Mouse (Mus musculus) layer of hippocampus, postnatal 10 days (tissue): Measurements from ENCODE around the gene Prl3d3. TPM values are rescaled to one million over a fixed set of nuclear protein-coding genes. Genes with fewer than 3 reads are reported as not detected.
"Not testable (repeated sequence)": the region's sequence is repeated elsewhere in the genome, so short reads cannot be mapped to it uniquely, and the experiment has no call there.

Source experiments
- DNase-seq, 2 experiments: peaks; one replicate each; pipeline ENCODE4 v3.0.0; 2021; ENCODE audit warnings: low spot score in 2 of 2
- long read RNA-seq: library from polyadenylated mRNA; stranded (forward); transcript quantifications from one replicate; pipeline ENCODE4 v2.0.0, GENCODE M21; 2023
- total RNA-seq, 2 experiments: library from RNA; stranded (reverse); gene quantifications; 2 replicates each; pipeline ENCODE4 v1.2.3; 2021

Gene Prl3d3
- not detected for total RNA-seq
- long read RNA-seq = 0 reads

GRCm38 (mm10) chr13:27156490-27156889 is at the start of gene Prl3d3:
TSS of gene Prl3d3 (plus strand) at chr13:27156790.
- DNase-seq = not testable (repeated sequence)

DNA sequence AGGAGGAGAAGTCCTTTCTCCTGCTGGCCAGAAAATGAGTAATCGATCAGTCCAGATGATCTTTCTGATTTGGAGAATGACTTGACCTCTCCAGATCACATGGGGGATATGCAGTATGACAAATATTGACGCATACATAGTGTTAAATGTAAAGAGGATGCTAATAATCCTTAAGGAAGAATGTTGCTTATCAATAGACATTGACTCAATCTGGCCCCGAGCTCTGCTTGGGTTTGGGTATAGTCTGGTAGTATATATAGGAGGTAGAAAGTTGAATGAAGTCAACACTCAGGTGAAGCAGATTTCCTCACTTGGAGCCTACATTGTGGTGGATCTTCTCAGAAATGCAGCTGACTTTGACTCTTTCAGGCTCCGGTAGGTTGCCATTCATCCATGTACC is 35.2 kb upstream of the Prl3d3 start, which contains the start of gene Prl3d2:
Gene Prl3d2 (plus strand): TSS at position 301 of the 400 bp plus-strand sequence.
- not testable (repeated sequence) for DNase-seq

DNA sequence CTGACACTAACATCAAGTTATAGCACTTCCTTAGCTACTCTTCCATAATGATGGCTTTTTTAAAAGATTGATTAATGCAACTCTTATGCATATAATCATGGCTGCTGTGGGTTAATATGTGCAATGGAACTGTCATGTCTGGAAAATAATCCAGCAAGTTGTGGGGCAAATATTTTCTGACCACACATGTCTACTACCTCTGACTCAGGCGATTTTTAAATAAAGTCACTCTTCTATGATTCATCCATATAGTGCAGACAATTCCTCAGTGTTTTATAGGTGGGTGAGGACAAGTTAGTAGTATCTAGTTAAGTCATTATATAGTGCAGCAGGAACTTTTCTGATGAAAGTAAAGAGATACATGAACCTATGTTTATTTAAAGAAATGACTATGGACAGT is 8.3 kb upstream of the Prl3d3 start:
- DNase-seq = no peak

GRCm38 (mm10) chr13:27196359-27196758 is 39.8 kb downstream of the Prl3d3 start, which contains the start of gene Prl3c1:
TSS of gene Prl3c1 (plus strand) at chr13:27196659.
- no peak for DNase-seq

Other genes starting within 250 kb of the Prl3d3 start
- gene Prl, start 99.2 kb upstream of the Prl3d3 start, total RNA-seq = not detected
- not detected for gene Prl3d1, start 62.6 kb upstream of the Prl3d3 start, total RNA-seq
- gene Prl3d2, start 35.1 kb upstream of the Prl3d3 start, total RNA-seq = not detected
- not detected for gene Prl3c1, start 39.9 kb downstream of the Prl3d3 start, total RNA-seq
- not detected for gene Prl3b1, start 85.1 kb downstream of the Prl3d3 start, total RNA-seq
- gene Prl3a1, start 102.6 kb downstream of the Prl3d3 start, total RNA-seq = not detected
- gene Prl6a1, start 155.8 kb downstream of the Prl3d3 start, total RNA-seq = not detected
- gene Prl8a2, start 188.9 kb downstream of the Prl3d3 start, total RNA-seq = not detected
- not detected for gene Prl2b1, start 234.1 kb downstream of the Prl3d3 start, total RNA-seq